Mouse (Mus musculus) bone marrow, adult 2 months (tissue): ENCODE data around the gene Chd9. TPM values are rescaled to one million over a fixed set of nuclear protein-coding genes. Genes with fewer than 3 reads are reported as not detected.

Source experiments
- H3K27ac ChIP-seq: fragments of 200-500 bp; 2 replicates; pipeline ENCODE4 v1.5.1; 2012; ENCODE audit warnings: low read depth, mild to moderate bottlenecking, control low read depth, inconsistent platforms, low read length; ENCODE audit not compliant: control insufficient read depth, poor library complexity, insufficient read depth
- H3K4me1 ChIP-seq: fragments of 200-500 bp; 2 replicates; pipeline ENCODE4 v1.6.1; 2011; ENCODE audit warnings: low read length; ENCODE audit not compliant: control insufficient read depth, insufficient read depth
- H3K4me3 ChIP-seq: fragments of 200-500 bp; replicated peaks from 2 replicates; pipeline ENCODE3; 2011; ENCODE audit warnings: mild to moderate bottlenecking, low read depth, low read length, control low read depth; ENCODE audit not compliant: control insufficient read depth
- CTCF ChIP-seq: fragments of 200-500 bp; IDR thresholded peaks from 2 replicates; pipeline ENCODE4 v1.5.1; 2011; ENCODE audit warnings: low read length, control low read depth; ENCODE audit not compliant: control insufficient read depth, insufficient read depth
- POLR2A ChIP-seq: fragments of 200-500 bp; IDR thresholded peaks from 2 replicates; pipeline ENCODE4 v1.6.1; 2011; ENCODE audit warnings: low read depth, mild to moderate bottlenecking, control low read depth, low read length, borderline replicate concordance; ENCODE audit not compliant: control insufficient read depth
- WGBS: fragments of 180-500 bp; shearing (Covaris S2); methylation state at CpG from one replicate; pipeline ENCODE4 v1.1.7; 2018; 5-methylcytosine and 5-hydroxymethylcytosine counted together
- polyA plus RNA-seq: library from polyadenylated mRNA; stranded (reverse); fragments of >200 nt; gene quantifications from 2 replicates; pipeline ENCODE4 v1.2.4, GENCODE M21; 2011; ENCODE audit warnings: low replicate concordance; ENCODE audit not compliant: missing spikeins, insufficient read depth, insufficient read length

Chd9 gene
- polyA plus RNA-seq, 1 experiment, result 60.6 TPM

DNA sequence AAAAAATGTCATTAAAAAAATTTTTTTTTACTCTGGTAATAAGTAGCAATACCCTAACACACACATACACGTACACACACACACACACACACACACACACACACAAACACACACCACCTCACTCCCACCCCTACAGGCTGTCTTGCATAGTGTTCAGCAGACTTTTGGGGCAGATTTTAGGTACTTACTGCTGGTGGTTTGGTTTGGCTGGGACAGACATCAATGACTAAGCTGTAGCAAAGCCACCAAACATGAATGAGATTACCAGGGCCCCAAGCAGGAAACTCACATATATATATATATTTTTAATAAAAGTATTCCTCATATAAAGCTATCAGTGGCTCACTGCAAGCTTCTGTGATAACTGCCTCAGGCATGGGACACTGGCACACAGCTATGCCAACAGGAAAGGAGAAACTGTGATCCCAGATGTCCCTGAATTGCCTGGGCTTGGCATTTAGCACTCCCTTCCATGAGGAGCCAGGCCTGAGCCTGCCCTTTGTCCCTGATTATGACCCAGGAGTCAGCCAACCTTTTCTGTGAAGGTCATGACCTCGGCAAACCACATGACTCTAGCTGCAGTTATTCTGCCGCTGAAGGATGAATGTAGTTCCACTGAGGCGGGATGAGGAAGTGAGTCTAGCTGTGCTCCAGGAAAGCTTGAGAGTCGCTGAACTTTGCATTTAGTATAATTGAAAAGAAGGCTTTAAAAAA, 4.6 kb downstream of the Chd9 start:
- Histone ChIP-seq H3K27ac (no peak overlapping the region), H3K4me3 (no peak overlapping the region), H3K4me1 (peaks cover 3% of the 10 kb centered on the region; the same call in 1 of the 2 replicates)
- WGBS, result 17% methylated on average over 5 of the region's 5 CpGs
- TF ChIP-seq CTCF, result no peak
- no peak for TF ChIP-seq POLR2A

DNA sequence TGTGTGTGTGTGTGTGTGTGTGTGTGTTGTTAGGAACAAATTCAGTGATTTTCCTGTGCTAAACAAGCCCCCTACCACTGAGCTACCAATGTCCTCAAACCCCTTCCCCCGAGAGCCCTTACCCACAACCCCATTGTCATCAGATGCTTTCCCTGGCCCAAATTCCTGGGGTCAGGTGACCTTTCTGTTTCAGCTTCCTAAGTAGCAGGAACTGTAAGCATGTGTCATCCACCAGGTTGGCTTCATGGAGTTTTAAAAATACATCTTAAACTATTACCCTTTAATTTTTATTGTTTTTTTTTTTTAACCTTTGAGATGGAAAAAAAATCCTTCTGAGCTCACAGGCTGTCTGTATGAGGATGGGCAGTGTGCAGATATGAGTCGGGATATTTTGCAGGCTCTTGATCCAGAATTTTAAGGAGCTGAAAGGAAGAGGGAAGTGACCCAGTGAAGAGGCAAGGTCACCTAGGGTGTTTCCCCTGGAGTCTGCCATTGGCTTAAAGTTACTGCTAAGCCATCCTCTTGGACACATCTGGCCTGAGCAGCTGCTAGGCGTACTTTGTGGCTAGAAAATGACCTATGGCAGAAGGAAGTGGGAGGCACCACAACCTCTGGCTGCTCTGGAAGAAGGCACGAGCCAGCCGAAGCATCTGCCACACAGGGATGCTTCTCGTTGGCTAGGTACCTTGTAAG, 5.6 kb downstream of the Chd9 start:
- TF ChIP-seq POLR2A (no peak), CTCF (no peak)
- Histone ChIP-seq H3K4me1 (peaks cover 3% of the 10 kb centered on the region; the same call in 1 of the 2 replicates), H3K27ac (peak overlapping the region; percentile 9; the same call in 1 of the 2 replicates), H3K4me3 (no peak overlapping the region)
- 25% methylated on average over 6 of the region's 6 CpGs for WGBS

DNA sequence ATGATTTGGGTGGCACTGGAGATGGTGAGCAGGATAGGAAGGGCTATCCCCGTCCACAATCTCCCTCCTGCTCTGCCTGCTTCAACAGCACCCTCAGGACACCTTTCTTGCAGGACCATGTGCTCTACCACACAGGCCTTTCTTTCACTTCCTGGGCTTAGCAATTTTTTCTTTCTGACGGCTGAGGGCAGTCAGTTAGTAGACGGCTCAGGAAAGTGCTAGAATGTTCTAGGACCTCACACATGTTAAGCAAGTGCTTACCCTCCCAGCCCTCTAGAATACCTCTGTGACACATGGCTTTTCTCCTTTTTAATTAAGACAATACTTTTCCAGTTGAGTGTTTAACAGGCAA, 6.1 kb downstream of the Chd9 start:
- Histone ChIP-seq H3K4me1 (peaks cover 3% of the 10 kb centered on the region; the same call in 1 of the 2 replicates), H3K4me3 (no peak overlapping the region), H3K27ac (peak overlapping the region; percentile 9)
- TF ChIP-seq POLR2A (no peak), CTCF (no peak)
- 26% methylated on average over 3 of the region's 3 CpGs for WGBS

DNA sequence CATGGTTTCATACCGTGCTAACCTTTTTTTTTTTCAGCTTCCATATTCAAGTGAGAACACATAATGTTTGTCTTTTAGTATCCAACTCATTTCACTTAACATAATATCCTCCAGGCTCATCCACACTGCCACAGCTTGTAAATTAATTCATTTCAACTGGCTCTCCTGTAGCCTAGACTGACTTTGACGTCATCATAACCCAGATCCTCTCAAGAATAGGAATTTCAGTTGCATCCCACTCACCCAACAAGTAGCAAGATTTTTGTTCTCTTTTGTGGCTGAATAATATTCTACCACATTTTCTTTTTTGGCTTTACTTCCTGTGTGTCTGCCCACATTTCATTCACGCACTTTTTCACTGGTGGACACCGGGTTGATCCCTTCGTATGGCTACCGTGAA, 9.3 kb downstream of the Chd9 start:
- WGBS, result 79% methylated on average over 6 of the region's 6 CpGs
- H3K4me3 ChIP-seq, result no peak overlapping the region
- peaks cover 9% of the 10 kb centered on the region; the same call in 1 of the 2 replicates for H3K4me1 ChIP-seq
- TF ChIP-seq POLR2A, result no peak
- no peak for TF ChIP-seq CTCF
- H3K27ac ChIP-seq, result no peak overlapping the region

DNA sequence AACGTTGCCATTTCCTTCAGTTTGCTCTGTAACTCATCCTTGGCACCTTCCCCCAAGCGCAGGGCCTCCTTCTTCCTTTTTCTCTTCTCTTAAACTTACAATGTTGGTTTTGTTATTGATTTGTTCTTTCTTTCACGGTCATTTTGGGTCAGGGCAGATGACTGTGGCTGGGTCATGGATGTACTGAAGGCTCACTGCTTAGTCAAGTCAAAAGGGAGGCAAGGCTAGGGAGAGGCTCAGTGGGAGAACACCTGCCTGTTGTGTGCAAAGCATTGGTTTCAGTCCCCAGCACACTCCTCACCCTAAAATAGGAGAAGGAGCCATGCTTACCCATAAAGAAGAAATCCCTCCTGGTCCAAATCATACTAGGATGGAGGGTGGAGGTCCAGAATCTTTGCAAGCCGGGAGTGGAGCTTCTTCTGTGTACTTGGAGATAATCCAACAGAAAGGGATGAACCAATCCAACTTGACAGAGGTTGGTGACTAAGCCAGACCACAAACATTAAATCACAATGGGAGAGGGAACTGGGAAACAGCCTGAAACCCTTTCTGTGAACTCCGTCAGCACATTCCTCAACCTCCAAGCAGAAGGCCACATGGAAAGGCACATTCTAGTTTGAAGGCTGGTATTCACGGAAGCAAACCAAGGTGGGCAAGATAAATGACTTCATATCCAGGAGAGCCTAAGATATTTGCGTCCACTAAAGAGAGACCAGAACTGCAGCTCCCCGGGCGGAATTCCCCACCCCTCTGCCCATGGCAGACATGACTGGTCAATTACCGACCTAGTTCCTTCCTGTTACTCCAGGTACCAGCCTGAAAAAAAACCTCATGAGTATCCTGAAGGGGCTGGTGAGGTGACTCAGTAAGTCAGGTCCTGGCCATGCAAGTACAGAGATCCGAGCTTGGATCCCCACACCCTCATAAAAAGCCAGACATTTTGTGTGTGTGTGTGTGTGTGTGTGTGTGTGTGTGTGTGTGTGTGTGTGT, 11.9 kb downstream of the Chd9 start:
- Histone ChIP-seq H3K4me3 (no peak overlapping the region), H3K27ac (no peak overlapping the region), H3K4me1 (peaks cover 5% of the 10 kb centered on the region; the same call in 1 of the 2 replicates)
- 19% methylated on average over 11 of the region's 11 CpGs for WGBS
- TF ChIP-seq POLR2A (no peak), CTCF (no peak)

DNA sequence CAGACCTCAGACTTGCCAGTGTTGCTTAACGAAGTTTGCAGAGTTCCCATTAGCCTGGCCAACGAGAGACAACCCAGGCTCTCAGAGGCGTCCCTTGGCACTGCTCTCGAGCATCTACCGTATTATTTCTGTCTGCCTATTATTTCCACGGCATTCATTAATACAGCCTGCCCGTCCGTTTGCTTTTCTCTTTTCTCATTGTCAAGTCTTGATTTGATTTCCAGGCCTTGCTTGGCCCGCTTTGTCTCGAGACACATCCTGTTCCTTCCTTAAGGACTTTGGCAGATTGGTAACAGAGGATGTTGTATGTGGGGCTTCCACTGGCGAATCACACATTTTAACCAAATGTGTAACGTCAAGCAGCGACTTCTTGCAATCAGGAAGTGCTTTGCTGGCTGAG, 13.2 kb downstream of the Chd9 start:
- Histone ChIP-seq H3K4me1 (peaks cover 5% of the 10 kb centered on the region; the same call in 1 of the 2 replicates), H3K27ac (no peak overlapping the region), H3K4me3 (no peak overlapping the region)
- TF ChIP-seq CTCF, result no peak
- no peak for TF ChIP-seq POLR2A
- WGBS, result 43% methylated on average over 13 of the region's 13 CpGs

DNA sequence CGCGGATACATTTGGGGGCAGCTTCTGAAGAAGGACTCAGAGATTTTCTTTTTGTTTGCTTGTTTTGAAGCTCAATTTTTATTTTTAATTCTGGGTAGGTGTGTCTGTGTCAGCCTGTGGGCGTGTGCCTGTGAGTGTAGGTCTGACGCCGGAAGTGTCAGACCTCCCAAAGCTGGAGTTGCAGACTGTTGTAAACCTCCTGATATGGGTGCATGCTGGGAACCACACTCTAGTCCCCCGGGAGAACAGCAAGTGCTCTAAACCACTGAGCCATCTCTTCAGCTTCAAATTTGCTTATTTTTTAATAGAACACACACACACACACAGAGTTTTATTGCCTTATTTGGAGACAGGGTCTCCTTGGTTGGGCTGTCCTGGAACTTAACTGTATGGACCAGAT, 15.0 kb downstream of the Chd9 start:
- no peak overlapping the region for H3K27ac ChIP-seq
- no peak overlapping the region for H3K4me3 ChIP-seq
- TF ChIP-seq CTCF (no peak), POLR2A (no peak)
- 72% methylated on average over 6 of the region's 6 CpGs for WGBS
- peaks cover 7% of the 10 kb centered on the region; the same call in 1 of the 2 replicates for H3K4me1 ChIP-seq

DNA sequence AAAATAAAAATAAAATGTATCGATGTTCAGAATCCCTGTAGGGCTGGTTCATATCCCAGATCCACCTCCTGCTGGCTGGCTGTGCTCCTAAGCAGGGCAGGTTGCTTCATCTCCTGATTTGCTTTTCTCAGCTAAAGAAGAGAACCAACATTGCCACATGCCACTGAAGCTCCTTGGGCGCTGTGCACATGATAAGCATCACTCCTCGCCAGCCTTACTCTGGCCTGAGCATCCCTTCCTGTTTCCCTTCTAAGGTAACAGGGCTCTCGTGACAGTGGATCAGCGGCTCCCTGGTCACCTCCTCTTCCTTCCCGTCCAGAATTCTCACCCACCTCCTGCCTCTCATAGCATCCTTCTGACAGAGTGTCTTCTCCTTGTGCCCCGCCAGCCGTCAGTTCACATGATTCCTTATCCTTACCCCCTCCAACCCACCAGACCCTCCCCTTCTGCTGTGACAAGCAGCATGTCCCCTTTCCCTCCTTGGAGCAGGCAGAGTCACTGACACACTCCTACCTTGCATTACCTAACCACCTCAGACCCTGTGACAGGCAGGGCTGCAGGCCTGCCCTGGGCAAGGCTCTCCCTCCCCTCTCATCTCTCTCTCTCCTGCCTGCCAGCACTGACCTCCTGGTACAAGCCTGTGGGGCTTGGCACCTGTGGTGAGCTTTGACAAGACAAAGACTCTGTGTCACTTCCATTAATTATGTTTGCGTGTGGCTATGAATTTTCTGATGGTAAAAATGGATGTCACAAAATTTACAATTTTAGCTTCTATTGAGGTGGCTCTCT, 16.2 kb downstream of the Chd9 start:
- TF ChIP-seq POLR2A (no peak), CTCF (no peak)
- Histone ChIP-seq H3K4me3 (no peak overlapping the region), H3K4me1 (peaks cover 7% of the 10 kb centered on the region; the same call in 1 of the 2 replicates), H3K27ac (no peak overlapping the region)
- WGBS, result 58% methylated on average over 9 of the region's 9 CpGs
